Mouse (Mus musculus) kidney, adult 8-10 months (tissue): ENCODE measurements around the gene Hrasls5.
A peak's percentile ranks its signal among the peaks of the same experiment; 100 is the strongest.

Experiments used
- DNase-seq, 2 experiments: peaks; one replicate each; pipeline ENCODE4 v3.0.0; 2022

Gene Hrasls5

GRCm38 (mm10) chr19:7611942-7612757, at the start of gene Hrasls5:
Gene Hrasls5, plus strand, starts transcription at chr19:7612541.
- no peak for DNase-seq

DNA sequence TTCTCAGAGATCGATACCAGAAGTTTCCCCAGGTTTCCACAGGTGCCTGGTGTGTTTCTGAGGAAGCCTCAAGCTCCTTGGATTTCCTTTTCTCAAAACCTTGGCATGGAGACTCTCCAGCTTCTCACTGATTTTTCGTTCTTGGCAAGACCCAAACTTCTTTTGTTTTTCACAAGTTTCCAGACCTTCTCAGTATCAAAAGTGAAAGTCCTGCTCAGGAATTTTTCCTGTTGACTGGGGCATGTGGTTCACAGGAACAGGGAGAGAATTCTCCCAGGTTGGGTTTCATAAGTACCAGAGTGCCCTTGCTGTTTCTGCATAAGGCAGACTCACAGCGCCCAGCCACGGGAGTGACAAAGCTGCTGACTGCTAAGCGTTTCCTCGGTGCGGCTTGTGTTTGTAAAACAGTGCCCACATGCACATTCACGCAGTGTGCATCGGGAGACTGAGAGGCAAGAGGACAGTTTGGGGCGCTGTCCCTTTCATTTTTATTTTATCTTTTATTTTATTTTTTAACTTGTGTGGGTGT, 49.7 kb upstream of the Hrasls5 start:
- DNase-seq: no peak

DNA sequence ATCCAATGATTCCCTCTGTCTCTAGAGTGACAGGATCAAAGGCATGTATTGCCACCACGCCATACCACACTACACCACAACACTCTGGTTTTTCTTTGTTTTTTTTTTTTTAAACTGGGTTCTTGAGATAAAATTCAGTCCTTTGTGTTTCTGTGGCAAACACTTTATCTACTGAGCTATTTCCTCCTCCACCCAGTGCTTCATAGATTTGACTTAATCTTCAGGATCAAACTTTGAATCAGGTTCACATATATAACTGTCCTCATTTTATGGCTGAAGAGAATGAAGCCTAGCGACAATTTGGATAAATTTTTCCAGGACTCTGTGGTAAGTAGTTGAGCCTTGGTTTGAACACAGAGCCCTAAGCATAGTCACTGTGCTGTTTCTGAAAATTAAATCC, 48.7 kb upstream of the Hrasls5 start:
- DNase-seq: no peak

- DNase-seq: no peak
Measured at GRCm38 (mm10) chr19:7564457-7564856, 47.9 kb upstream of the Hrasls5 start.

GRCm38 (mm10) chr19:7566826-7567225, 45.5 kb upstream of the Hrasls5 start:
- no peak for DNase-seq

DNA sequence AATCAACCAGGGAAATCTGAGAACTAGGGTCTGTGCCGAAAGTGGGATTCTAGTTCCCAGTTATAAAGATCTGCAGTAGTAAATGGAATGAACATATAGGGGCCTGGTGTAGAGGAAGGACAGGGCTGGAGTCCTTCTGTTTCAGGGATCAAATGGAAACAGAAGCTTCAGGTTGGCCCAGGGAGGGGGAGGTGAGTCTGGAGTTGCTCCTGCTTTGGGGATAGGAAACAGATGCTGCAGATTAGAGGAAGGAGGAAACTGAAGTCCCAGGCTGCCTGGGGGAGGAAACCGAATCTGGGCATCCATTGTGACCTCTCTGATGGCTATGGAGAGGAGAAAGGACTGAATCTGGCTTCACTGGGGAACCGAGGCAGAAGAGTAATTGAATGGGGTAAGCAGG, 44.0 kb upstream of the Hrasls5 start:
- no peak for DNase-seq

- DNase-seq: no peak
Measured at GRCm38 (mm10) chr19:7569650-7570049, 42.7 kb upstream of the Hrasls5 start.

GRCm38 (mm10) chr19:7576180-7576579, 36.2 kb upstream of the Hrasls5 start:
- no peak for DNase-seq

DNA sequence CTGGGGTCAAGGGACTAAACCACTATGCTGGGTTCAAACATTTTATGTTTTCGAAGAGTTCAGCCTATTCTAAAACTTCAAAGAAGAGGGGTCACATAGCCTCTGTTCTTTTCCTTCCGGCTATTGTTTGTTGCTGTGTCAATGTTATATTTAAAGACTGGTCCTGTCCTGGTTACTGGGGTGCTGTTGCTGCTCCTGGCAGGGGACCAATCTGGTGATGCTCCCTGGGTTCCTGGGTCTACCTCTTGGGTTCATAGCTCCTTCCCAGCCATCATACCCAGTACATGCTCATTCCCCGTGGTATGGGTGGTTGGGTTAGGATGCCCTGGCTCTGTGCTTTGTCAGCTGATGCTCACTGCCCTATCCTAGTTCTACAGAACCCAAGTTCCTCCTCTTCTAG, 34.6 kb upstream of the Hrasls5 start:
- no peak for DNase-seq

DNA sequence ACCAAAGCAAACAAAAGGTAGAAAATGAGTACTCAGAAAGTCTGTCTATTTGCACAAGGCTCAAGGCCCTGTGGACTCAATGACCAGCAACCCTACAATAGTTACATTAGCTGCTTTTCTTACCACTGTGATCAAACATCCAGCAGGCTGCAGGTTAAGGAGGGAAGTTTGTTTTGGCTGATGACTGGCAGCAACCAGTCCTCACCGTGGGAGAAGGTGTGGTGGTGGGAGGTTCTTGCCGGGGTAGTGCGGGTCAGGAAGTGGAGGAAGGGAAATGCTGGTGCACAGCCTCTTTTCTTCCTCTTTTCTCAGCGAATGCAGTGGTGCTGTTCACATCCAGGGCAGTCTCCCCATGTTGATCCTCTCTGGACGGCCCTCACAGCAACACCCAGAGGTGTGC, 31.3 kb upstream of the Hrasls5 start:
- no peak for DNase-seq

DNA sequence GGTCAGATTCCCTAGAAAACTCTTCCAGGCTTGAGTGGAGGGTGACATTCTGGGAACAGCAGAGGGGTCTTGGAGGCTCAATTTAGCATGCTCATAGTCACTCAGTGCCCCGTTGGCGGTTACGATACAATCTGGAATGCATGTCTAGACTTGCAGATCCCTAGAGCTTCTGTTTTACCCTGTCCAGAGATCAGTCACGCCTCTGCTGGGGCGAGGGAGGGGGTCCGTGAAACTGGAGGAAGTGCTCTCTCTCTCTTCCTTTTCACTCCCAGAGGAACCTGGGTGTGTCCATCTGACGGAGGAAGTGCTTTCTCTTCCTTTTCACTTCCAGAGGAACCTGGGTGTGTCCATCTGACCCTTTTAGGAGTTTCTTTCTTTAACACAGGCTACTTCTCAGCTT, 29.2 kb upstream of the Hrasls5 start:
- DNase-seq: no peak

- DNase-seq: no peak
Measured at GRCm38 (mm10) chr19:7583599-7583998, 28.7 kb upstream of the Hrasls5 start.

DNA sequence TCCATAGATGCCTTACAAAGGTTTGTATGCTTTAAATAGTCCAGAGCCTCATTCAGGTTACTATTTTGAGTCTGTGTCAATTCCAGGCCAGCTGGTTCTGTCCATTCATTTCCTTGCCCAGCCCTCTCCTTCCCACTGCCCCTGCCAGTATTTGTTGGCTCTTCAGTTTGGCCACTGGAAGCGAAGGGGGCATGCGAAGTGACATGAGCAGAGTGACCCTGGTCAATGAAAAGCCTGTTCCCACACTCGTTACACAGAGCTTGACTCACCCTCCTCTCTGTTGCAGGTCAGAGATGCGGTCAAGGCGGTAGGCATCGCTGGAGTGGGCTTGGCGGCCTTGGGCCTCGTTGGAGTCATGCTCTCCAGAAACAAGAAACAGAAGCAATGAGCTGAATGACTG, 27.1 kb upstream of the Hrasls5 start:
- DNase-seq: no peak

DNA sequence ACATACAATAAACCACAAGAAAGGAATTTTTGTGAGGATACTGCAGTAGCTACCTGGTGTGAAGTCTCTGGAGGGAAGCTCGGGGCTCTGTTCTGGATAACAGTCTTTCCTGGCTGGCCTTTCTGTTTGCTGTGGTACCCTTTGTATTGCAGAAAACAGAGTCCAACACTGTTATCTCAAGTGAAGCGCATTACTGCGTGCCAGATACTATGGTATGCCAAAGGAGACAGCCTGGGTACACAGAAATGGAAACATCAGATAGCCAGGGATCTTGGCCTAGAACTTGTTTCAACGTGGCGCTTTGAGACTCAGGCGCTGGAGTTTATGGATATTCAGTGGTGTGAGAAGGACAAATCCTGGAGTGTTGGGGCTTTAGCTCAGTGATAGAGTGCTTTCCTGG, 26.6 kb upstream of the Hrasls5 start:
- no peak for DNase-seq

DNA sequence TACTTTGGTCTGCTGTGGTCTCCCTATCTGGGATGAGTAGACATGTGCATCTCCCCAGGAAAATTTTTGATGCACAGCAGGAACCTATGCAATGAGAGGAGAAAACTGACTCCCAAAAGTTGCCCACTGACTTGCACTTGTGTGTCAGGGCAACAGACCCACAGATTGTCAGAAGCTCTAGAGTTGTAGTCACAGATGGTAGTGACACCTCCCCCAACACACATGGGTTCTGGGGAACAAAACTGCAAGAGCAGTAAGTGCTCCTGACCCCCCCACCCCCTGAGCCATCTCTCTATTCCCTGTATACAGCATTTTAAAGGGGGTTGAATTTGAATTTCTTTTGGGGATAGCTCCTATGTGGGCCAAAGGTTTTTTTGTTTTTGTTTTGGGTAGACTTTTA, 21.5 kb upstream of the Hrasls5 start:
- no peak for DNase-seq

GRCm38 (mm10) chr19:7592018-7592417, 20.3 kb upstream of the Hrasls5 start:
- peak in 1 of 2 experiments; percentile 48 for DNase-seq

- DNase-seq: peak in 1 of 2 experiments; percentile 58
Measured at GRCm38 (mm10) chr19:7595534-7595933, 16.8 kb upstream of the Hrasls5 start.

DNA sequence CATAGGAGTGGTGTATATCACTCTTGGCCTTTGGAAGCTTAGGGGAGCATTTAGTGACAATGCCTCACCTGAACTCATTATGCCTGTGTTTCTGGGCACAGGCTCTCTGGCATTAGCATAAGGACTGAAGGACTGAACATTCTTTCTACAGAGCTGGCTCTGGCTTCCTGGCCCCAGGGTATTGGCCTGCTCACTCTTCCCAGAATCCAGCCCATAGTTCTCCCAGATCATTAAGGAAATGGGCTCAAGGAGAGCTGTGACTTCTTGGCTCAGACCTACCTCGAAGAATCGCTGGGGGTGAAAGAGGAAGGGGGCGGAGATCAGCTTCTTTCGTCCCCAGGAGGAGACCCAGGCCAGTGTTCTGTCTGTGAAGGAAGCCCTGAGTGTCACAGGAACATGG, 13.9 kb upstream of the Hrasls5 start:
- peak in 1 of 2 experiments; percentile 52 for DNase-seq

DNA sequence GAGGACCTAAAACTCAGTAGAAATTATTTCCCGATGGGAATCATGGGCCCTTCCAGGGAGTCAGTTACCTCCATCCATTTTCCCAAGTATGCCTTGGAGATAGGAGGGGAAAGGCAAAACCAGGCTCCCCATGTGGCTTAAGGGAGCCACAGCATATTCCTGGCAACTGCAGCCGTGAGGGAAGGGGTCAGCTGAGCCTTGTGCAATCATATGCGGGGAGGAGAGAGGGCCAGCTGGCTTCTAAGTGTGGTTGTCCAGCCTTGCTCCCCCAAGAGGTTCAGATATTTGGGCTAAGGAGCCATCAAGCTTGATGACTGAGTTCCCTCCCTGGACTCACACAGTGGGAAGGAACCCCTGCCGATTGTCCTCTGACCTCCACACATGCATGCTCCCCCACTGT, 10.8 kb upstream of the Hrasls5 start:
- DNase-seq: no peak

GRCm38 (mm10) chr19:7604107-7604506, 8.2 kb upstream of the Hrasls5 start:
- no peak for DNase-seq

GRCm38 (mm10) chr19:7605013-7605412, 7.3 kb upstream of the Hrasls5 start:
- DNase-seq: no peak

DNA sequence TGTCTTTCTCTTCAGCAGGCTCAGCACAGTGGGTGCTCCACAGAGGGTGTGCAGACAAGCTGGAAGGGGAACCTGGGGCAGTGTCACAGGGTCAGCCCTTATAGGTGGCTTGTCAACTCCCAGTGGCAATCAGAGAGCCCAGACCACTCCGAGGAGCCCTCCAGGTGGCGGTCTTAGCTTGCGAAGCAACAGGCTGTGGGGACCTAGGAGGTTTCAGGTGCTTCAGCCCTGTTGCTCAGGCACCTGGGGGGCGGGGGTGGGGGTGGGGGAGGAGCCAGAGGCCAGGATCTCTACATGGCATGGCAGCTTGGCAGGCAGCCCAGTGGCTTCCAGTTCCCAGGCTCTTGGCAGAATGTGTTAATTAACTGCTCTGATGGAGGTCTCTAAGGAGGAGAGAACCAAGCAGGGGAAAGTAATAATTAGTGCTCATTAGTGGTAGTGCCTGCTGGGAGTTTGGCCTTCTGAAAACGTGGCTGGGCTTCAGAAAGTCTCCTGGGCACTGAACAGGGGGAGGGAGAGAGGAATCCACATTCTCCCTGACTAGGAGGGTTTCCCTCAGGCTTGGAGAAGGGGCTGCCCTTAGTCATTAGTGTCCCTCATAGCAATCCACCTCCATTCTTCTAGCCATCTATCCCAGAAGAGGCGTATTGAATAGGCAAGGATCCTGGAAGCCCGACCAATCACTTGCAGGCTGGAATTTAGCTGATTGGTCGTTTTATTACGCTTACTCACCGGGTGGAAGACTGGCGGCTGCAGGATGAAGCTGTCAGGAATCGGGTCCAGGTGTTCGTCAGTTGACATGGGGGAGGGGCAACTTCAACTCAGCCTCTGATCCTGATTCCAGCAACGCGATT, 6.2 kb upstream of the Hrasls5 start:
- peak; percentile 82 to 84 for DNase-seq

DNA sequence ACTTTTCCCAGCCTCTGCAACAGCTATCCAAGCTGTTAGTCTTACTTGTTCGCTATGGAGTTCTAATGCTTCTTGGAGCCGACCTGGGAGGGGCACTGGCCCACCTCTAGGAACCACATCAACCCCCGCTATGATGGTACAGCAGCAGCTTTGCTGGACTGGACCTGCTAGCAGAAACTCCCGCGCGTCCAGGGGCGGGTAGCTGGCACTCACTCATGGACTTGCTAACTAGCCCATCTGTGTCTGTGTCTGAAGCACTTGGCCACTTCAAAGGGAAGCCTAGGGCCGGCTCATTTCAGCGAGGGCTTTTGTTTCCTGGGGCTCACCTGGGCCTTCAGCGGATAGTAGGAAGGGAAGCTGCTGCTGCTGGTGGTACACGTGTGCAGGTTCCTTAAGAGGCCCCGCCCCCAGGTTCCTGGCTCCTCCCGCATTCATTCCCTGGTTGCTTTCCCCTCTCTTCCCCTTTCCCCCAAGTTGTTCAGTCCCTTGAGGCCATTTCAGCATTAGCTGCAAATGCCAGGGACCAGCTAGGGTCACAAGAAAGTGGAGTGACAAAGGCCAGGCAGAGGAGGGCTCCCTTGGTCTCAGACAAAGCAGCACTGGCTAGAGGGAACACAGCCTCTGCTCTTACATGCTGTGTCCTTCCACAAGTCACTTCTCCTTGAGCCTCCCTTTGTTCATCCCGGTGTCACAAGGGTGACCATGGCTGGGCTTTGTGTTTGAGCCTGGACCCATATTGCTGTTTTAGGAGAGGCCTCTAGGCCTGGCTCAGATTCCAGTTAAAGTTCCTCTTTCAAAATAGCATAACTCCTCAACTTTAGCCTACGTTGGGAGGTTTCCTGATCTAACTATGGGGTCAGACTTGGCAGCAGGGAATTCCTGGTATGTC, 5.3 kb upstream of the Hrasls5 start, which contains the start of gene Lgals12:
TSS of gene Lgals12 (minus strand) at position 393 of the 889 bp plus-strand sequence.
- DNase-seq: peak in 1 of 2 experiments; percentile 36
